Mouse (Mus musculus) cerebellum, adult 2 months (tissue): ENCODE measurements around the gene Lasp1. TPM values are rescaled to one million over a fixed set of nuclear protein-coding genes. Genes with fewer than 3 reads are reported as not detected.

Experiments
- DNase-seq, 2 experiments: peaks; one replicate each; pipeline ENCODE4 v3.0.0; 2021
- H3K27ac ChIP-seq: fragments of 200-500 bp; 2 replicates; pipeline ENCODE4 v1.5.1; 2012; ENCODE audit warnings: low read length, control low read depth, inconsistent platforms; ENCODE audit not compliant: insufficient read depth
- H3K27me3 ChIP-seq: fragments of 200-500 bp; 2 replicates; pipeline ENCODE4 v1.6.1; 2012; ENCODE audit warnings: inconsistent platforms, mild to moderate bottlenecking, low read length, moderate library complexity; ENCODE audit not compliant: control insufficient read depth, insufficient read depth
- H3K4me1 ChIP-seq: fragments of 200-500 bp; 2 replicates; pipeline ENCODE4 v1.6.1; 2011; ENCODE audit warnings: low read length; ENCODE audit not compliant: control insufficient read depth, insufficient read depth
- H3K4me3 ChIP-seq: fragments of 200-500 bp; replicated peaks from 2 replicates; pipeline ENCODE3; 2011; ENCODE audit warnings: mild to moderate bottlenecking, low read depth, low read length, control low read depth; ENCODE audit not compliant: insufficient read depth
- CTCF ChIP-seq: fragments of 200-500 bp; IDR thresholded peaks from 2 replicates; pipeline ENCODE4 v1.5.1; 2011; ENCODE audit warnings: low read depth, mild to moderate bottlenecking, control low read depth, low read length, moderate library complexity, borderline replicate concordance; ENCODE audit not compliant: insufficient read depth
- POLR2A ChIP-seq: fragments of 200-500 bp; IDR thresholded peaks from 2 replicates; pipeline ENCODE4 v1.6.1; 2011; ENCODE audit warnings: low read length, control low read depth, borderline replicate concordance; ENCODE audit not compliant: insufficient read depth
- WGBS: fragments of 180-500 bp; shearing (Covaris S2); methylation state at CpG from one replicate; pipeline ENCODE4 v1.1.7; 2018; 5-methylcytosine and 5-hydroxymethylcytosine counted together
- polyA plus RNA-seq: library from polyadenylated mRNA; depleted of rRNA; stranded (reverse); fragments of >200 nt; gene quantifications from 2 replicates; pipeline ENCODE4 v1.2.3, GENCODE M21; 2012

The Lasp1 gene
- polyA plus RNA-seq, 1 experiment: 74.9 TPM

- TF ChIP-seq CTCF: no peak
- TF ChIP-seq POLR2A: no peak
- DNase-seq: peak in 1 of 2 experiments; percentile 31
- H3K27me3 ChIP-seq: no peaks in the 10 kb centered on the region
- 49% methylated on average over 7 of the region's 7 CpGs for WGBS
- peaks cover 67% of the 10 kb centered on the region for H3K4me1 ChIP-seq
- H3K4me3 ChIP-seq: no peak overlapping the region
- H3K27ac ChIP-seq: no peak overlapping the region
Observed at GRCm38 (mm10) chr11:97810356-97810755, 11.6 kb downstream of the Lasp1 start.

DNA sequence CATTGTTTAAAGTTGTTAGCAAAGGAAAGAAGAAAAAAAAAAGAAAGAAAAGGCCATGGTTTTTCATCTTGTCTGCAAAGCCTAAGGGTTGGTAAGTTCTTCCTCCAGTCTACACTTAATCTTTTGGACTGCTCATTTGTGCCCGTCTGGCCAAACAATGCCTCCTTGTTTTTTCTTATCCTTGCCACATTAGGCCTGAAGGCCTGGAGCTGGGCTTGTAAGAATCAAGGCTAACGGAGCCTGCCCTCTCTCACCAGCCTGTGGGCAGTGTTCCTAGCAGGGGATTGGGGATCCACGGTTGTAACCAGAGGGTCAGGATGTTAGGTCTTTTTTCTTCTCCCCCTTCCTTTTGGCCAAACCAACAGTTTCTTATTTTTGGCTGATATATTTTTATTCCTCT lies 12.2 kb downstream of the Lasp1 start:
- H3K27ac ChIP-seq: no peak overlapping the region
- DNase-seq: peak in 1 of 2 experiments; percentile 12
- H3K4me3 ChIP-seq: no peak overlapping the region
- H3K27me3 ChIP-seq: no peaks in the 10 kb centered on the region
- 67% methylated on average over 3 of the region's 3 CpGs for WGBS
- peaks cover 67% of the 10 kb centered on the region for H3K4me1 ChIP-seq
- TF ChIP-seq CTCF (no peak), POLR2A (no peak)

- Histone ChIP-seq H3K4me3 (no peak overlapping the region), H3K27me3 (no peaks in the 10 kb centered on the region), H3K27ac (no peak overlapping the region), H3K4me1 (peaks cover 66% of the 10 kb centered on the region)
- TF ChIP-seq POLR2A (no peak), CTCF (no peak)
- DNase-seq: no peak
- 38% methylated on average over 13 of the region's 13 CpGs for WGBS
Observed at GRCm38 (mm10) chr11:97811569-97812362, 13.0 kb downstream of the Lasp1 start.

DNA sequence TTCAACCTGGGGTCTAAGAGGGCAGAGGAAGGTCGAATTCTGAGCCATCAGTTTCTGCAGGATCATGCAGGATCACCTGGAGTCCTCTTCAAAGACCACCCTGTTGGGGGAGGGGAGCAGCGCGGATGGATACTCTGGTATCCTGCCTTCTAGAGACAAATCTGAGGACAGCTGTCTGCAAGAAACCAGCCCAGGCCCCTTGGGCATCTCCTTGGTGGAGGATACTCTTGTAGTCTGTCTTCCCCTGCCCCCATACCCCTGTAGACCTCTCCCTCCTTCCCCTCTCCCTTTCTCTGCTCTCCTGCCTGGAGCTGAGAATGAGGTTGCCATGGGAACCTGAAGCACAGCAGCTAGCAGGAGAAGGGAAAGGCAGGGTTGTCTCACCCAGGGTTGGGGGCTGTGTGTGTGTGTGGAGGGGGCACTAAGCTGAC lies 13.7 kb downstream of the Lasp1 start:
- WGBS: 43% methylated on average over 3 of the region's 3 CpGs
- H3K27me3 ChIP-seq: no peaks in the 10 kb centered on the region
- peaks cover 64% of the 10 kb centered on the region for H3K4me1 ChIP-seq
- no peak for DNase-seq
- H3K4me3 ChIP-seq: no peak overlapping the region
- TF ChIP-seq POLR2A (no peak), CTCF (no peak)
- no peak overlapping the region for H3K27ac ChIP-seq

GRCm38 (mm10) chr11:97813085-97813484 lies 14.3 kb downstream of the Lasp1 start:
- WGBS: 31% methylated on average over 7 of the region's 7 CpGs
- TF ChIP-seq POLR2A (no peak), CTCF (no peak)
- Histone ChIP-seq H3K27me3 (no peaks in the 10 kb centered on the region), H3K4me3 (no peak overlapping the region), H3K4me1 (peaks cover 63% of the 10 kb centered on the region), H3K27ac (no peak overlapping the region)
- no peak for DNase-seq

DNA sequence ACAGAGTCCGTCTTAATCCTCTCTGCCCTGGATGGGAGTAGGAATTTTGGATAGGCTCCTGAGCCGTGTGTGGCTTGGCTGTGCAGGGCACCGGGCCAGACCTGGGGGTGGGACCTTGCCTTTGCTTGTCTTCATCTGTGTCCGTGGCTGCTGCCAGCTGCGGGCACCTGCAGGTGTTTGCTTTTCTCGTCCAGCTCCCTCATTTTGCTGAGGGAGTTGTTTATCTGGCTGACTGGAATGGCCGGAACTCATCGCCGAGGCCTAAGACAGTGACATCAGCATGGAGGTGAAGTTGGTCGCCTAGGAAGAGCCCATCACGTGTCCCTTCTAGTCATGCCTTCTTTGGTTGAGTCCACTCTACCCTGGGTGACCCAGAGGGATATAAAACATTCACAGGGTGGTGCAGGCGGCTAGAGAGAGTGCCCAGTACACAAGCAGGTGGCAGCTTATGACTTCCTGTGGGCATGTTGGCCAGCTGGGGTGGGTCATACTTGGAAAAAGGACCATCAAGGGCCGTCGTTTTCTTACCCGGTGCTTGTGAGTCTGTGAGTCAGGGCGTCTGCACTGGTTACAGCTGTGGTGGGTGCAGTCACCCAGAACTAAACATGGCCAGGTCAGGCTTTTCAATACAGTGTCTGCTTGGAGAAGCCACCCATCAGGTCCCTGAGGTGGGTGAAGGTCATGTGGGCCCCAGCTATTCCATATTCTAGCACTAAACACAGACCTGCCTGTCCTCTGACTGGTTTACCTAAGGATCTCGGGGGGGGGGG lies 15.1 kb downstream of the Lasp1 start:
- DNase-seq: no peak
- WGBS: 38% methylated on average over 17 of the region's 17 CpGs
- Histone ChIP-seq H3K4me1 (peaks cover 63% of the 10 kb centered on the region), H3K27me3 (no peaks in the 10 kb centered on the region), H3K27ac (no peak overlapping the region), H3K4me3 (no peak overlapping the region)
- no peak for TF ChIP-seq CTCF

DNA sequence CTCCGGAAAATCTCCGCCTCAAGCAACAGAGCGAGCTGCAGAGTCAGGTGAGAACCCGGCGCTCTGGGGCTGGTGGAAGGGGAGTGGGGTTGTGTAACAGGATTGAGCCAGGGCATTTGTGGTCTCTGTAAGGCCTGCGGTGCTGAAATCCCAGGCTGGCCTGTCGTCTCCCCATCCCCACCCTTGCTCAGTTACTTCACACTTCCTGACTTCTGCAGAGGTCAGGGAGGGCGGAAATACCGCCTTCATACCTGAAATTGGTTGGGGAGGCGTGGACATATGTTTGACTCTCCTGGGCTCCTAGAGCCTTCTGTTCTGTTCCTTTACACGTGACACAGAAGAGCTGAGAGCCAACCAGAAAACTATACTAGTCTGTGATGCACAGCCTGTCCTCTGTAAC lies 16.9 kb downstream of the Lasp1 start:
- peaks cover 54% of the 10 kb centered on the region for H3K4me1 ChIP-seq

More for the DNA sequence above, 16.9 kb downstream of the Lasp1 start:
- H3K27me3 ChIP-seq: no peaks in the 10 kb centered on the region
- H3K4me3 ChIP-seq: no peak overlapping the region
- 52% methylated on average over 11 of the region's 11 CpGs for WGBS
- no peak for TF ChIP-seq CTCF
- TF ChIP-seq POLR2A: no peak
- no peak for DNase-seq
- peak overlapping the region; percentile 50; the same call in 1 of the 2 replicates for H3K27ac ChIP-seq
